Mouse (Mus musculus) small intestine, adult 2 months (tissue): ENCODE data around the gene Celsr2.

Experiments
- CTCF ChIP-seq: fragments of 200-500 bp; IDR thresholded peaks from 2 replicates; pipeline ENCODE4 v1.5.1; 2012; ENCODE audit warnings: low read depth, mild to moderate bottlenecking, control low read depth, inconsistent platforms, low read length, moderate library complexity, mixed read lengths; ENCODE audit not compliant: insufficient replicate concordance, insufficient read length; ENCODE audit errors: extremely low read depth
- POLR2A ChIP-seq: fragments of 200-500 bp; IDR thresholded peaks from 2 replicates; pipeline ENCODE4 v1.6.1; 2012; ENCODE audit warnings: low read depth, mild to moderate bottlenecking, control low read depth, inconsistent platforms, low read length, moderate library complexity

GRCm38 (mm10) chr3:108433188-108433880, 18.0 kb upstream of the Celsr2 start:
- TF ChIP-seq CTCF (no peak), POLR2A (no peak)
